Mouse (Mus musculus) limb, embryonic 15.5 days (tissue): ENCODE data around the gene Drap1. TPM values are rescaled to one million over a fixed set of nuclear protein-coding genes. Genes with fewer than 3 reads are reported as not detected.

Experiments
- ATAC-seq: fragments of 200-750 bp; cut with Nextera tagmentation; 2 replicates; pipeline ENCODE4 v1.8.0; 2017; ENCODE audit warnings: low read depth, moderate TSS enrichment; ENCODE audit not compliant: insufficient number of reproducible peaks, low FRiP score, low TSS enrichment
- H3K27ac ChIP-seq: fragments of 300-500 bp; sonication (generic); 2 replicates; pipeline ENCODE4 v1.5.1; 2015; ENCODE audit warnings: moderate library complexity, mild to moderate bottlenecking, inconsistent platforms
- H3K27me3 ChIP-seq: fragments of 300-500 bp; sonication (generic); 2 replicates; pipeline ENCODE4 v1.6.1; 2015; ENCODE audit warnings: inconsistent platforms
- H3K36me3 ChIP-seq: fragments of 300-500 bp; sonication (generic); 2 replicates; pipeline ENCODE4 v1.6.1; 2015; ENCODE audit warnings: inconsistent platforms
- H3K4me1 ChIP-seq: fragments of 300-500 bp; sonication (generic); 2 replicates; pipeline ENCODE4 v1.6.1; 2015; ENCODE audit warnings: inconsistent platforms
- H3K4me2 ChIP-seq: fragments of 300-500 bp; sonication (generic); 2 replicates; pipeline ENCODE4 v1.6.1; 2015; ENCODE audit warnings: mild to moderate bottlenecking, inconsistent platforms
- H3K4me3 ChIP-seq: fragments of 300-500 bp; sonication (generic); 2 replicates; pipeline ENCODE4 v1.5.1; 2015; ENCODE audit warnings: mild to moderate bottlenecking, inconsistent platforms
- H3K9ac ChIP-seq: fragments of 300-500 bp; sonication (generic); 2 replicates; pipeline ENCODE4 v1.6.1; 2015; ENCODE audit warnings: inconsistent platforms
- H3K9me3 ChIP-seq: fragments of 300-500 bp; sonication (generic); 2 replicates; pipeline ENCODE4 v1.6.1; 2016; ENCODE audit warnings: inconsistent platforms
- WGBS: fragments of 180-500 bp; shearing (Covaris S2); methylation state at CpG from one replicate; pipeline ENCODE4 v1.1.7; 2015; 5-methylcytosine and 5-hydroxymethylcytosine counted together
- polyA plus RNA-seq: library from polyadenylated mRNA; unstranded; fragments of >200 nt; fragmentation: Nextera tagmentation; extraction: Ambion mirVana; gene quantifications from 2 replicates; pipeline ENCODE4 v1.2.1, GENCODE M21; 2015

Gene Drap1
- polyA plus RNA-seq, 1 experiment from 2014 or later, result 257 TPM

GRCm38 (mm10) chr19:5426640-5427290 lies 2.0 kb upstream of the Drap1 start:
- peak overlapping the region; percentile 64; the same call in 1 of the 2 replicates for H3K4me2 ChIP-seq
- H3K36me3 ChIP-seq, result peaks cover 31% of the 10 kb centered on the region
- H3K27ac ChIP-seq, result no peak overlapping the region
- ATAC-seq, result no peak
- WGBS, result 91% methylated on average over 13 of the region's 13 CpGs
- peak overlapping the region; percentile 81 for H3K4me3 ChIP-seq
- no peaks in the 10 kb centered on the region for H3K9me3 ChIP-seq
- H3K27me3 ChIP-seq, result no peaks in the 10 kb centered on the region
- 0 out of 2 replicates have a peak overlapping the region, but pooled peaks have one; percentile 14 for H3K9ac ChIP-seq
- H3K4me1 ChIP-seq, result peaks cover 43% of the 10 kb centered on the region

GRCm38 (mm10) chr19:5425906-5426565 lies 1.3 kb upstream of the Drap1 start:
- Histone ChIP-seq H3K9me3 (no peaks in the 10 kb centered on the region), H3K36me3 (peaks cover 34% of the 10 kb centered on the region), H3K9ac (peak overlapping the region; percentile 89), H3K4me2 (peak overlapping the region; percentile 64), H3K27ac (peak overlapping the region; percentile 88), H3K4me3 (peak overlapping the region; percentile 81), H3K4me1 (peaks cover 44% of the 10 kb centered on the region), H3K27me3 (no peaks in the 10 kb centered on the region)
- 83% methylated on average over 18 of the region's 18 CpGs for WGBS
- no peak for ATAC-seq

- 1% methylated on average over 42 of the region's 48 CpGs for WGBS
- no peaks in the 10 kb centered on the region for H3K9me3 ChIP-seq
- H3K4me3 ChIP-seq, result peak overlapping the region; percentile 81
- H3K27ac ChIP-seq, result peak overlapping the region; percentile 95
- peaks cover 40% of the 10 kb centered on the region for H3K4me1 ChIP-seq
- peak; percentile 68 for ATAC-seq
- H3K36me3 ChIP-seq, result peaks cover 47% of the 10 kb centered on the region
- H3K4me2 ChIP-seq, result peak overlapping the region; percentile 83
- peak overlapping the region; percentile 80 for H3K9ac ChIP-seq
- H3K27me3 ChIP-seq, result no peaks in the 10 kb centered on the region
Measured at GRCm38 (mm10) chr19:5424092-5424781, 542 bp downstream of the Drap1 start.

GRCm38 (mm10) chr19:5423561-5423960 lies 1.2 kb downstream of the Drap1 start:
- Histone ChIP-seq H3K36me3 (peaks cover 44% of the 10 kb centered on the region), H3K4me2 (peak overlapping the region; percentile 83), H3K9ac (peak overlapping the region; percentile 80), H3K4me1 (peaks cover 40% of the 10 kb centered on the region), H3K4me3 (peak overlapping the region; percentile 81), H3K9me3 (no peaks in the 10 kb centered on the region), H3K27ac (peak overlapping the region; percentile 95), H3K27me3 (no peaks in the 10 kb centered on the region)
- WGBS, result 65% methylated on average over 12 of the region's 12 CpGs
- ATAC-seq, result no peak

- Histone ChIP-seq H3K4me3 (peak overlapping the region; percentile 81; the same call in 1 of the 2 replicates), H3K4me2 (peak overlapping the region; percentile 83; the same call in 1 of the 2 replicates), H3K9me3 (no peaks in the 10 kb centered on the region), H3K4me1 (peaks cover 40% of the 10 kb centered on the region), H3K36me3 (peaks cover 44% of the 10 kb centered on the region), H3K27me3 (no peaks in the 10 kb centered on the region), H3K9ac (no peak overlapping the region), H3K27ac (no peak overlapping the region)
- ATAC-seq, result no peak
- WGBS, result 83% methylated on average over 9 of the region's 9 CpGs
Measured at GRCm38 (mm10) chr19:5422895-5423443, 1.8 kb downstream of the Drap1 start.

- no peak overlapping the region for H3K27ac ChIP-seq
- H3K9ac ChIP-seq, result no peak overlapping the region
- H3K9me3 ChIP-seq, result no peaks in the 10 kb centered on the region
- peaks cover 39% of the 10 kb centered on the region for H3K4me1 ChIP-seq
- H3K4me2 ChIP-seq, result no peak overlapping the region
- H3K36me3 ChIP-seq, result peaks cover 48% of the 10 kb centered on the region
- 87% methylated on average over 10 of the region's 10 CpGs for WGBS
- H3K4me3 ChIP-seq, result no peak overlapping the region
- no peaks in the 10 kb centered on the region for H3K27me3 ChIP-seq
- ATAC-seq, result no peak
Measured at GRCm38 (mm10) chr19:5422267-5422666, 2.5 kb downstream of the Drap1 start.

GRCm38 (mm10) chr19:5421784-5422183 lies 3.0 kb downstream of the Drap1 start:
- H3K9ac ChIP-seq, result no peak overlapping the region
- no peak overlapping the region for H3K27ac ChIP-seq
- H3K27me3 ChIP-seq, result no peaks in the 10 kb centered on the region
- 88% methylated on average over 5 of the region's 5 CpGs for WGBS
- peaks cover 44% of the 10 kb centered on the region for H3K36me3 ChIP-seq
- H3K4me2 ChIP-seq, result no peak overlapping the region
- no peak for ATAC-seq
- H3K9me3 ChIP-seq, result no peaks in the 10 kb centered on the region
- peaks cover 35% of the 10 kb centered on the region for H3K4me1 ChIP-seq
- no peak overlapping the region for H3K4me3 ChIP-seq

GRCm38 (mm10) chr19:5420579-5420978 lies 4.2 kb downstream of the Drap1 start:
- H3K27ac ChIP-seq, result no peak overlapping the region
- H3K4me1 ChIP-seq, result peaks cover 23% of the 10 kb centered on the region
- H3K4me3 ChIP-seq, result no peak overlapping the region
- H3K36me3 ChIP-seq, result peaks cover 36% of the 10 kb centered on the region
- no peak for ATAC-seq
- H3K9ac ChIP-seq, result no peak overlapping the region
- no peaks in the 10 kb centered on the region for H3K27me3 ChIP-seq
- 90% methylated on average over 6 of the region's 6 CpGs for WGBS
- H3K4me2 ChIP-seq, result no peak overlapping the region
- no peaks in the 10 kb centered on the region for H3K9me3 ChIP-seq

GRCm38 (mm10) chr19:5419630-5420029 lies 5.1 kb downstream of the Drap1 start:
- no peak for ATAC-seq
- Histone ChIP-seq H3K4me3 (no peak overlapping the region), H3K4me2 (no peak overlapping the region), H3K27ac (no peak overlapping the region), H3K9ac (no peak overlapping the region), H3K36me3 (peaks cover 36% of the 10 kb centered on the region), H3K4me1 (peaks cover 23% of the 10 kb centered on the region), H3K27me3 (no peaks in the 10 kb centered on the region), H3K9me3 (no peaks in the 10 kb centered on the region)
- 88% methylated on average over 9 of the region's 9 CpGs for WGBS

GRCm38 (mm10) chr19:5418750-5419466 lies 5.9 kb downstream of the Drap1 start:
- ATAC-seq, result no peak
- Histone ChIP-seq H3K27me3 (no peaks in the 10 kb centered on the region), H3K9me3 (no peaks in the 10 kb centered on the region), H3K36me3 (peaks cover 36% of the 10 kb centered on the region), H3K9ac (no peak overlapping the region), H3K4me3 (no peak overlapping the region), H3K4me2 (no peak overlapping the region), H3K4me1 (peaks cover 21% of the 10 kb centered on the region), H3K27ac (no peak overlapping the region)
- 93% methylated on average over 8 of the region's 8 CpGs for WGBS

GRCm38 (mm10) chr19:5414534-5414957 lies 10.2 kb downstream of the Drap1 start:
- no peak for ATAC-seq
- no peak overlapping the region for H3K4me2 ChIP-seq
- no peaks in the 10 kb centered on the region for H3K9me3 ChIP-seq
- no peaks in the 10 kb centered on the region for H3K4me1 ChIP-seq
- no peak overlapping the region for H3K4me3 ChIP-seq
- peaks cover 7% of the 10 kb centered on the region for H3K36me3 ChIP-seq
- H3K27me3 ChIP-seq, result no peaks in the 10 kb centered on the region
- H3K27ac ChIP-seq, result no peak overlapping the region
- 67% methylated on average over 2 of the region's 2 CpGs for WGBS
- no peak overlapping the region for H3K9ac ChIP-seq
